Mouse (Mus musculus) G1E (cell line): Measurements from ENCODE around the gene Shroom1. TPM values are rescaled to one million over a fixed set of nuclear protein-coding genes. Genes with fewer than 3 reads are reported as not detected.

Experiments used
- ATAC-seq: 2 replicates; pipeline ENCODE4 v1.8.0; 2016; ENCODE audit warnings: mild to moderate bottlenecking; ENCODE audit not compliant: insufficient number of reproducible peaks, poor library complexity, low FRiP score, severe bottlenecking; ENCODE audit errors: extremely low read depth
- DNase-seq: peaks from one replicate; pipeline ENCODE4 v3.0.0; 2012; ENCODE audit warnings: low spot score
- H3K27me3 ChIP-seq: 2 replicates; pipeline ENCODE4 v1.6.1; 2012; ENCODE audit warnings: mild to moderate bottlenecking, low read length, inconsistent platforms; ENCODE audit not compliant: insufficient read depth
- H3K36me3 ChIP-seq: replicated peaks from 2 replicates; pipeline ENCODE3; 2012; ENCODE audit warnings: mild to moderate bottlenecking, inconsistent platforms
- H3K4me1 ChIP-seq: 2 replicates; pipeline ENCODE4 v1.6.1; 2012; ENCODE audit warnings: low read depth, low read length, inconsistent platforms, mixed read lengths; ENCODE audit not compliant: insufficient read depth
- H3K4me3 ChIP-seq: 2 replicates; pipeline ENCODE4 v1.5.1; 2012; ENCODE audit warnings: low read depth, mild to moderate bottlenecking, inconsistent platforms, low read length, moderate library complexity, mixed read lengths
- H3K9me3 ChIP-seq: replicated peaks from 2 replicates; pipeline ENCODE4 v1.6.1; 2012; ENCODE audit warnings: inconsistent platforms
- CTCF ChIP-seq: IDR thresholded peaks from 2 replicates; pipeline ENCODE4 v1.5.1; 2012; ENCODE audit warnings: low read depth, low read length, inconsistent platforms, mixed read lengths
- GATA1 ChIP-seq: IDR thresholded peaks from 2 replicates; pipeline ENCODE4 v1.6.1; 2012; ENCODE audit warnings: borderline replicate concordance, low read length, inconsistent platforms, mixed read lengths
- GATA2 ChIP-seq: IDR thresholded peaks from 2 replicates; pipeline ENCODE4 v1.6.1; 2012; ENCODE audit warnings: low read depth, low read length, inconsistent platforms, borderline replicate concordance
- POLR2AphosphoS5 ChIP-seq: IDR thresholded peaks from 2 replicates; pipeline ENCODE4 v1.6.1; 2012; ENCODE audit warnings: low read depth, low read length, inconsistent platforms; ENCODE audit not compliant: insufficient replicate concordance
- TAL1 ChIP-seq: conservative IDR thresholded peaks from 2 replicates; pipeline ENCODE4 v1.6.1; 2012; ENCODE audit warnings: low read depth, low read length, inconsistent platforms, mixed read lengths
- polyA plus RNA-seq: library from polyadenylated mRNA; stranded (reverse); fragments of >175 nt; gene quantifications from 2 replicates; pipeline ENCODE4 v1.2.3, GENCODE M21; 2012
- total RNA-seq, 2 experiments: library from RNA; stranded (forward) in 1 of 2; stranded (reverse) in 1 of 2; fragments of 200-1000 nt in 1 of 2; fragments of >200 nt in 1 of 2; fragmentation: Nextera tagmentation in 1 of 2; gene quantifications; 2 replicates each; pipeline ENCODE4 v1.2.3; 2014 to 2017

The Shroom1 gene
- total and polyA plus RNA-seq, 3 experiments: 0.11 TPM; not detected in 2

- no peak for ATAC-seq
- DNase-seq: no peak
- no peak overlapping the region; the same call in 1 of the 2 replicates for H3K4me3 ChIP-seq
These were observed 13.1 kb upstream of the Shroom1 start for GRCm38 (mm10) chr11:53443861-53444260.

DNA sequence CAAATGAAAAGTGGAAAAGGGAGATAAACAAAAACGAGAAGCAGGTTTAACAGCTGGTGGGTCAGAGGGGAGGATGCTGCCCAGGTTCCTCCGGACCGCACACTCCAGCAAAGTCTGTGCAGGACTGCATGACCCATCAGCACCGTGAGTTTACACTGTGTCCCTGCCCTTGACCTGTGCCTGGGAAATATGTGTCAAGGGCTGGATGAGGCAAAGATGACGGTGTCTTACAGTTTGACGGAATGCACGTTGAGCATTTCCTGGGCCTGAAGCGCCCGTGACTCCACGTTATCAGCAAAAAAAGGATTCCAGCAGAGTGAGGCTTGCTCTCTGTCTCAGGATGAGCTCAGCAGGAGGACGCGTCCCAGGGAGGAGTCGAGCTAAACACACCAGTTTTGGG, 11.4 kb upstream of the Shroom1 start:
- ATAC-seq (no peak), DNase-seq (no peak)
- no peaks in the 10 kb centered on the region for H3K36me3 ChIP-seq
- H3K9me3 ChIP-seq: no peaks in the 10 kb centered on the region
- TF ChIP-seq GATA2: no peak
- no peak for TF ChIP-seq POLR2AphosphoS5
- no peak for TF ChIP-seq TAL1
- TF ChIP-seq CTCF: no peak
- TF ChIP-seq GATA1: no peak
- no peak overlapping the region for H3K4me3 ChIP-seq
- H3K4me1 ChIP-seq: peaks cover 16% of the 10 kb centered on the region
- H3K27me3 ChIP-seq: peaks cover 21% of the 10 kb centered on the region

More at GRCm38 (mm10) chr11:53443861-53444260, 13.1 kb upstream of the Shroom1 start:
- peaks cover 14% of the 10 kb centered on the region for H3K27me3 ChIP-seq
- TF ChIP-seq POLR2AphosphoS5 (no peak), GATA1 (no peak), CTCF (no peak), GATA2 (no peak), TAL1 (no peak)
- no peaks in the 10 kb centered on the region for H3K36me3 ChIP-seq
- peaks cover 16% of the 10 kb centered on the region for H3K4me1 ChIP-seq
- no peaks in the 10 kb centered on the region for H3K9me3 ChIP-seq

DNA sequence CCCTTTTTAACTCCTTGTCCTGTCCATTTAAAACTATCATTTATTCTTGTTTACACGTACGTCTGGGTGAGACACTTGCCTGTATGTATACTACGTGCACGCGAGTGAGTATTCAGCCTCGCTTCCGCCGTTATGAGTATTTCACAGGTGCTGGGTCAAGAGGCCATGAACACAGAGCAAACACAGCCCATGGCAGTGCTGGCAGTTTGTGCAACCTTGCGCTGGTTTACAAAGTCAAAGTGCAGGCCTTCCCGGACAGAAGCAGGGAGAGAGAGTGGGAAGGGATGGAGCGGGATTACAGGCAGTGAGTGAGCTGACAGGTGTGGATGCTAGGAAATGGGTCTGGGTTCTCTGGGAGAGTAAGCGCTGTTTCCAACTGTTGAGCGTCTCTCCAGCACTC, 10.8 kb upstream of the Shroom1 start:
- peaks cover 16% of the 10 kb centered on the region for H3K4me1 ChIP-seq
- DNase-seq (no peak), ATAC-seq (no peak)
- TF ChIP-seq TAL1 (no peak), POLR2AphosphoS5 (no peak), GATA1 (no peak), GATA2 (no peak), CTCF (no peak)
- H3K36me3 ChIP-seq: no peaks in the 10 kb centered on the region
- H3K9me3 ChIP-seq: no peaks in the 10 kb centered on the region
- no peak overlapping the region for H3K4me3 ChIP-seq
- H3K27me3 ChIP-seq: peaks cover 25% of the 10 kb centered on the region

DNA sequence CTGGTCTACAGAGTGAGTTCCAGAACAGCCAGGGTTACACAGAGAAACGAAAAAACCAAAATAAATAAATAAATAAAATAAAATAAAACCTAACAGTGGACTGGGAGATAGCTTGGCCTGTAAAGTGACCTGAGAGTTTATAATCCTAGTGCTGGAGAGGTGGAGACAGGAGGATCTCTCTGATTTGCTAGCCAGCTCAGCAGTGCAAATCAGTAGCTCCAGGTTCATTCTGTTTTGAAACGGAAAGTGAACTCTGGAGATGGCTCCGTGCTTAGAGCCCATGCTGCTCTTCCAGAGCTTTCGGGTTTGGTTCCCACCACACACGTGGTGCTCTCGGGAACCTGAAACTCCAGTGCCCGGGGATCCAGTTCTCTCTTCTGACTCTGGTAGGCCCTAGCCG, 9.0 kb upstream of the Shroom1 start:
- Histone ChIP-seq H3K36me3 (no peaks in the 10 kb centered on the region), H3K9me3 (no peaks in the 10 kb centered on the region), H3K4me3 (no peak overlapping the region), H3K4me1 (peaks cover 9% of the 10 kb centered on the region; the same call in 1 of the 2 replicates), H3K27me3 (peaks cover 41% of the 10 kb centered on the region)
- DNase-seq: no peak
- TF ChIP-seq TAL1 (no peak), GATA2 (no peak), CTCF (no peak), POLR2AphosphoS5 (no peak)
- ATAC-seq: no peak

DNA sequence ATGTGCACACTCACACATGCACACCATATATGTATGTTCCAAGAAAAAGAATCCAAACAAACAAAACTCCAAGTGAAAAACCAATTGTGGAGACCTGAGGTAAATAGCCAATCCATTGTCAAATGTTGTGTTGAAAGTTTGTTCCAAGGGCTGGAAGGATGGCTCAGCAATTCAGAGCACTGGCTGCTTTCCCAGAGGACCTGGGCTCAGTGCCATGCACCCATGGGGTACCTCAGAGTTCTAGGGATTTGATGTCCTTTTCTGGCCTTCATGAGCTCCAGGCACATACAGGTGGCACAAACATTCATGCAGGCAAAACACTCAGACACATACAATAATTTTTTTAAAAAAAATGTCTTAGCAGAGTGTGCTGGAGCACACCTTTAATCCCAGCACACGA, 8.5 kb upstream of the Shroom1 start:
- DNase-seq (no peak), ATAC-seq (no peak)
- Histone ChIP-seq H3K4me1 (peaks cover 7% of the 10 kb centered on the region; the same call in 1 of the 2 replicates), H3K27me3 (peaks cover 43% of the 10 kb centered on the region), H3K36me3 (no peaks in the 10 kb centered on the region), H3K4me3 (no peak overlapping the region), H3K9me3 (no peaks in the 10 kb centered on the region)
- TF ChIP-seq TAL1: no peak
- no peak for TF ChIP-seq POLR2AphosphoS5
- TF ChIP-seq GATA2: no peak
- no peak for TF ChIP-seq CTCF
- TF ChIP-seq GATA1: no peak

DNA sequence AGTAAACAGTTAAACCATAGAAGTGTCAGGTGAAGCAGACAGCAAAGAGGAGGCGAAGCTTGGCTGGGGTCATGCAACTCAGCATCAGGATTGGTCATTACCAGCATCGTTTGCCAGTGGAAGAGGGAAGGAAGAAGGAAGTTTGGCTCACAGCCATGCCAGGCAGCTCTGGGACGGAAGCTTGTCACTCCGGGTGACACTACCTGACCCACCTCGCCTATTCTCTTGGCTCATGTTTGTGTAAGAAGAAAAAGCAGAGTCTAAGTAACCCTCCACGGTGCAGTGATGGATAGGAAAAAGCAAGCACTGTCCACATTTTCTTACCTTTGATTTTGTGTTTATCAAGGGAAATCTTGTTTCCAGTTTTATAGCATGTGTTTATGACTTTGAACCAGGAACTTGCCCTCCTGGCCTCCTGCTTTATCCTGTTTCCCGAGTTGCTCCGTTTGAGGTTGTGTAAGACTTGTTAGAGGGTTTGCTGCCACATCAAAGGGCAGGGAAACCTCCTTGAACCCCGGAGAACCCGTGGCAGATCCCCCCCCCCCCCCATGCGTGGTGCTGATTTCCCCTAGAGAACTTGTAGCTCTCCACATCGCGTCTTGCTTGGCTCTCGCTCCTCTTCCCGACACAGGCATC, 6.8 kb upstream of the Shroom1 start:
- H3K36me3 ChIP-seq: no peaks in the 10 kb centered on the region
- peaks cover 3% of the 10 kb centered on the region; the same call in 1 of the 2 replicates for H3K4me1 ChIP-seq
- ATAC-seq (no peak), DNase-seq (no peak)
- no peak for TF ChIP-seq TAL1
- TF ChIP-seq CTCF: no peak
- TF ChIP-seq GATA2: no peak
- TF ChIP-seq POLR2AphosphoS5: no peak
- TF ChIP-seq GATA1: no peak
- no peak overlapping the region for H3K4me3 ChIP-seq
- no peaks in the 10 kb centered on the region for H3K9me3 ChIP-seq
- H3K27me3 ChIP-seq: peaks cover 55% of the 10 kb centered on the region
